Mouse (Mus musculus) T-helper 2 cell (primary cell): Measurements from ENCODE around the gene Trim39.
"Not testable (repeated sequence)": the region's sequence is repeated elsewhere in the genome, so short reads cannot be mapped to it uniquely, and the experiment has no call there.

Experiments
- in situ Hi-C: fragments of 300-600 bp; cut with MboI, MseI; formaldehyde crosslinking; loops from one replicate; pipeline ENCODE4 v1.15.1; 2025; ENCODE audit warnings: high pct_unique_total_duplicates

The Trim39 gene

DNA sequence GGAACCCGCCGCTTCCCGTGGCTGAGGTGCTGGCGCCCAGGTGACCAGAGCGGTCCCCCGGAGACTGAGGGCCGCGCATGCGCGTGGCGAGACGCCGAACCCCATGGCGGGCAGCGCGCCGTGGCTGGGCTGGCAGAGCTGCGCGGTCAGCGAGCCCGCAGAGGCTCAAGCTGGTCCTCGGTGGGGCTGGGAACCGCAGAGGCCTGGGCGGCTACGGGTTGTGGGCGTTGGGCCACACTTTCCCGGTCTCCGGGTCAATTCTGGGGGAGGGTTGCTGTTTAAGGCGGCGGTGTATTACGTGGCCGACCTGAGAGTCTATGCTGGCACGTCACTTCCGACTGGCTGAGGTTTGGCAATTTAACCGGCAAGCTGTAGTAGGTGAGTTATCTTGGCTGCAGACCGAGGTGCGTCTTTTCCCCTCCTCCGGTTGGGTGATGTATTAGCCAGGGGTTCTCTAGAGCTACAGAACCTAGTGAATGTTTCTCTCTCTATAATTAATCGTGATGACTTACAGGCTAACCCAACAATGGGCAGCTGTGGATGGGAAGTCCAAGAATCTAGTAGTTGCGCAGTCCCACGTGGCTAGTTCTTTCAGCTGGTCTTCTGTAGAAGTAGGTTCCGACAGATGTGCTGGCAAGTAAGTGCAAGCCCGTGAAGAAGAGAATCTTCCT is at the start of gene Trim39:
TSS of gene Trim39 (minus strand) at position 662 of the 671 bp plus-strand sequence.
- in situ Hi-C loops = no loop called here

DNA sequence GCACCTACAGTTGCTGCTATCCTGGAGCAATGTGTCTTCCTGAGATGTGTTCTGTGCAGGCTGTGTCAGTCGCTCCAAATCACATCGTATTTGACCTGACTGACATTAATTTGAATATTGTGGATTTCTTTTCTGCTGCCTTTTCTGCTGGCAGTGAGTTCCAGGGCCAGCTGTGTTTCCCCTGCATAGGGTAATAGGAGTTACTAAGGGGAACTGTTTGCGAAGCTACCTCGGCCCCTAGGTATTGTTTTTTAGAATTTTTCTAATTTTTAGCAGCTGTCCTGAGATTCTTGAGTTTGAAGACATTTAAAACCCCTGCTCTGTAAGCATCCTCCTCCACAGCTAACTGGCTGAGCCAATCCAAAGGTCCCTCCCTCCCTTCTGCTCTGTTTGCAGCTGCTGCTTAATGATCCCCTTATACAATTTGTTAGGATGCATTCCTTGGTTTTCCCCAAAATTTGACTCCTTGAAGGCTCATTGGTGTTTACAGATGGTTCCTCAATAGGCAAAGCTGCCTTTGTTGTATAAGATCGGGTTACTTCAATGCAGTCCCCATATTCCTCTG is 43.7 kb upstream of the Trim39 start:
- in situ Hi-C loops = no loop called here

DNA sequence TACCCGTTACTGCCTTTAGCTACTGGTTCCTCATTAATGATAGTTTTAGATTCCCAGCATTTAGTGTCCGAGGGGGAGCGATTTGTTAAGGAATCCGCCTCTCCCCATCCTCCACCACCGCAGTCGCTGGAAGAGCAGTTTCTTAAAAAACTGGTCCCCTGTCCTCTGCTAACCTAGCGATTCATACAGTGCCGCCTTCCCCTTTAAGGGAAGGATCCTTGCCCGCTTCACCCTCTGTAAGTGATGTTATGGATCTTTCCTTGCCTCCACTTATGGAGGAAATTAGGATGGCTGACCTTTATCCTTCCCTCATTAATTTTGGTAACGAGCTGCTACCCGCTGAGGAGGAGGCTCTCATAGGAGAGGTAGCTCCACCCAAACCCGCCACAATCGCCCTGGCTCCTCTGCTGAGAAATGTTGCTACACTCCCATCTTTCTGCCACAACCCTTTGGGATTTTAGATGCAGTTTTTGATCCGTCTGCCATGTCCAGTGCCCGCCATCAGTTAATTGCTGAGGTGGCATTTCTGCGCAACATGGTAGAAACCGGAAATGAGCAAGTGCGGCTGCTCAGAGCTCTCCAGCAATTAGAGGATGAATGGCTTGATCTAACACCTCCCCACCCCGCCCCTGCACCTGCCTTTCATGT is 43.1 kb upstream of the Trim39 start:
- in situ Hi-C loops = no loop called here

DNA sequence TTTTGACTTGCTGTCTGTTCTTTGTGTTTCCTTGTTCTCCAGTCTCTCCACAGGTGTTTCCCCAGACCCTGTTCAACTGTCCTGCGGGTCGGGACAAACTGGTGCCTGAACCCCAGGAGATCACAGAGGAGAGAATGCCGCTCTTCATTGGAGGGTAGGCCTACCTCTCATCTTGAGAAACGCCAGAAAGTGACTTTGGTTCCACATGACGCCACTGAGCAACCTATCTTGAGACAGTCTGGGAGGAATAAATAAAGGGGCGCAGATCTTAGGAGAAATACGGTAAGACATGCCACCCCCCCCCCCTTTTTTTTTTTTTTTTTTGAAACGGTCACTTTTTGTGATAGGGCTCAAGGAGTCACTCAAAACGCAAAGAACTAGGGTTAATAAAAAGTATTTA is 42.5 kb upstream of the Trim39 start:
- in situ Hi-C loops = loop anchor here (5.0 kb wide), 1 partner anchor 103 kb away; no protein-coding TSS in a partner anchor

DNA sequence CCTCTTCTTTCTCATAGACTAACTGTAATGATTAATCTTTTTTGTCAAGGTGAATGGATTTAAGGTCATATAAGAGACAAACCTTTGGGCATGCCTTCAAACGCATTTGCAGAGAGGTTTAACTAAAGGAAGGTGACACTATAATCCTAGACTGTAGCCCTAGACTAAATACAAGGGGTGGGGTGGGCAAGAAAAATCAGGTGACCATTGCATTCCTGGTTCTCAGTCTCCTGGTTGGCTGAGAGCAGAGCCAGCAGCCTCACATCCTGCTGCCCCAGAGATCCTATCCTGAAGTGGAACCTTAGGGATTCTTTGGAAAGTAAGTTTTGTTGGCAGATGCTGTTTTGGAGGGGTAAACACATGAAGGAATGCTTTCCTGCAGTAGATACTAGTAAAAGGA is 37.2 kb upstream of the Trim39 start:
- in situ Hi-C loops = no loop called here

DNA sequence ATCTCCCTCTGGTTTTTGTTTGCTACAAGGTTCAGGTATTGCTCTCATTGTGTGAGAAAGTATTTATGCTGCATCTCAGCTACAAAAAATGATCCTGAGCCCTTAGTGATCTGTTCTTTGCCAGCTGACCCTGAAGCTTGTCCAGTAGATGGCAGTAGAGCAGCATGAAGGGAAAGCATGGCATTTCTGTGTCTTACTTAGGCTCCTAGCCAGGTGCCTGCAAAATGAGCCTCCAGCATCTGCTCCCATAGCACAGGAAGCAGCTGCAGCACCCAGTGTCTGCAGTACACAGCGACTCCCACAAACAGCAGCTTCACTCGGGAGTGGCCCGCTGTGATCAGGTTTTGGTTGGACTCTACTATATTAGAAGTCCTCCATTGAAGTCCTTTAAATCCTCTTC is 36.8 kb upstream of the Trim39 start:
- in situ Hi-C loops = not testable (repeated sequence)

DNA sequence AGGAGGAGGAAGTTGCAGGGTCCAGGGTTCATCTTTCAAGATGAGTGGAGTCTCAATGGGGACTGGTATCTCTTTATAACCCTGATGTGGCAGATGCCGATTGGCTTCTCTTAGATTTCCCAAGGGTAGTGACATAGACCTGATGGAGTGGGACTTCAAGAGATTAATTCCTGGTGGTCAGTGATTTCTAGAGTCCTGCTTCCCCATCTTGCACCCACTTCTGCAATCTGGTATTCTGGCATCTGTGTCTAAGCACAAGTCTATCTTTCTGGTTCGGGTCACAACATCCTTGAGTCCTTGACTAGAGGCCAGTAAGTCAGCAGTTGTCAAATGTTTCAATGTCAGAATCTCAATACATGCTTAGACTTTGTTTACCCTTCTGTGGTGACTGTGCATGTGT is 14.3 kb upstream of the Trim39 start, which contains the start of gene H2-M10.2:
TSS of gene H2-M10.2 (minus strand) at position 101 of the 400 bp plus-strand sequence.
- in situ Hi-C loops = no loop called here

DNA sequence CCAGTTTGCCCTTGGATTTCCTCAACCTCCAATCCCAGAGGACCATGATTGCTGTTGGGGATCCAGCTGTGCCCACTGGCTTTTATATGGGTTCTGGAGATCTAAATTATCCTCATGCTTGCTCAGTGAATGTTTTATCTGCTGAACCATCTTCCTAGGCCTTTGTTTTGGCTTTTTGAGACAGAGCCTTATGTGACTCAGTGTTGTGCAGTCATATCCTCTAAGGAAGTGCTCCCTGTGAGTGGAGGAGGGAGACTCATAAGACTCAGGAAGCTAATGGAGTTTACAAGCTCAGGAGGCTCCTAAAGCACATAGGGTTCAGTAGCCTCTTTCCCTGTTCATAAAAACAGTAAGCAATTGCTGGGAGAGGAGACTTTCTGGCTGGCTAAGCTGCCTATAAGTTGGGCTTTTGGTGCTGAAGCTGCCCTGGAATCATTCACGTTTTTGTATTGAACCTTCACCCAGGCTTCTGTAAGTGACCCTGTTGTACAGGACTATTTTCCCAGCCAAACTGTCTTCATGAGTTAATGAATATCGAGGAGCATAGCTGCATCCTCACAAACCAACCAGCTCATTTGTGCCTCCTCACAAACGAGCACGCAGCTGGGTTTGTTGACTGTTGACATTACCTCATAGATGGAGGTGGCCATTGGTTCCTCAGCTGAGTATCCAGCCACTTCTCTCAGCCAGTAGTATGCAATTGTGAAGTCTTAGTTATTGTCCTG is 9.6 kb upstream of the Trim39 start:
- in situ Hi-C loops = no loop called here

DNA sequence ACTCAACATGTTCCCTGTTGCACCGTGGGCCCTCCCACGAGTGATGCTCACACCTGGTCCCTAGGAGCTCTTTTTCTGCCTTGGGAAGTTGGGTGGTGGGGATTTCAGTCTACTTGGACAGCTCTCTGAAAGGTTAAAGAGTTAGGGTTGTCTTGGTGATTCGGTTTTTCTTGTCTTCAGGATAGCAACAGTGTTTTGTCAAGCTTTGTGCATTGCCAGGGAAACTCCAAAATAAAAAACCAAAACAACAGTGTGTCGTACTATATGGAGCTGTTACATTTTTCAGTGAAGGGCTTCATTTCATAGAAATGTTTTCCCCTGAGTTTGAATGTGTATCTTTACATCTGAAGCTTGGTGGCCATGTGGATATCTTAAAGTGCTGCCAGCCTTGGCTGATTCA is 2.7 kb upstream of the Trim39 start:
- in situ Hi-C loops = no loop called here

DNA sequence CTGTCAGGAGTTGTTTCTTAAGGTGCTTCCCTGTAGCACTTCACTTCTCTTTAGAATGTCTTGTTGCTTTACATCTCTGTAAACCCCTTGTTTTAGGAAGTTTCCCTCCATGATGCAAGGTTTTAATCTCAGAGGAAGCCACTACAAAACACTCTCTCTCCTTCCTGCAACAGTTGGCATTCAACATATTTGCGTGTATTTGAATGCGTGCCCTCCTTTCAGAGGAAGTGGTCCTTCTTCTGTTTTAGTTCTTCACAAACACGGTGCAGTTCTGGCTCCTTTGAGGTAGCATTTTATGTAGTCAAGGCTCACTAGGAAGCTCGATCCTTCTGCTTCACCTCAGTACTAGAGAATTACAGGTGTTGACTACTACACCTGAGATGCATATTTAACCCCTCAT is 1.7 kb upstream of the Trim39 start:
- in situ Hi-C loops = no loop called here

DNA sequence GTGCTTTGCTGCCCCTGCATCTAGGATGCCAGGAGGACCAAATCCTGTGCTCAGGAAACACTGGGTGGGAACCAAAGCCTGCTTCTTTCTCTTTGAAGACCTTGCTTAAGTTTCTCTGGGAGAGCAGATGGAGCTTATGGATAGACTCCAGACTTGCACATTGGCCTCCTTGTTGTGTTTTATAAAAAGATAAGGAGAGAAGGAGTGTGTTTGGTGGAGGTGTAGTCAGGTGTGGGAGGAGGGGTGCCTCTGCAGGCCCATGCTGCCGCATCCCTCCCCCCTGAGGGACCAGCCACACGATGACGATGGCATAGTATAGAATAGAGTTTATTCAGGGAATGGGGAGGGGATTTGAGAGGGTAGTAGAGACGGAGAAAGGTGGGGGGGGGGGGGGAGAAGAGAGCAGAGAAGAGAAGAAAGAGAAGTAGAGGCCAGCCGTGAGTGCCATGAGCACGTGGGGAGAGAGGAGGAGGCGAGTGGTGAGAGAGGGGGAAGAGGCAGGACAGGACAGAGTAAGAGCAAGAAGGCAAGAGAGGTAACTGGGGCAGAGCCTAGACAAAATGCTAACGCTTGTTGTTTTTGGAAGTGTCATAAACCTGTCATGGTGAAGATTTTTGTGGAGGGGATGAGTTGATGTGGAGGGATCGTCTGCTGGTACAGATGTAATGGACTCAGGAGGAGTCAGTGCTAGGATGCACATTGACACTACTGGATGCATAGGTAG is 758 bp upstream of the Trim39 start:
- in situ Hi-C loops = no loop called here

DNA sequence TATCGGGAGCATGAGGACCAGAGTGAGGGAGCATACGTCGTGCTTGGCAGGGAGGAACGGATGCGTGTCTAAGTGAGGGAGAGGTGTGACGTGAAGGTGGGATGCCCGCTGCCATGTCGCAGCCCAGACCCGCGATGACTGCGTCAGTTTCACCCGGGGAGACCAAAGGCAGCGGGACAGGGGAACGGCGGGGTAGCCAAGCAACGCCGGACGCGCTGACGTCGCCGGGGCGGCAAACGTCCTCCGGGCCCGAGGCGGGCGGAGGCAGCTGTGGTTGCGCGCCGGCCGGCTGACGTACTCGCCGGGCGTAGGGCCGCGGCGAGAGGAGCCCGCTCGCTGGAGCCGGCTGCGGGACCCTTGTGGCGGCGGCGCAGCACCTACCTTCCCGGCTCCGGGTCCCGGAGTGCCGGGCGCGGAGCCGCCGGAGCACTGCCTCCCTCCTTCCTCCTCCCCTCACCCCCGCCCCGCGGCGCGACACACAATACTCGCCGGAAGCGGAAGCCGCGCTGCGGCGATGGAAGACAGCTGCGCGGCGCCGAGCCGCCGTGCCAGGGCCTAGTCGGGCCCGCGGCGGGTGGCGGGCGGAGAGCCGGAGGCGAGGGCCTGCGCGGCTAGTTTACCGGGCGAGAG is 976 bp downstream of the Trim39 start:
- in situ Hi-C loops = no loop called here

DNA sequence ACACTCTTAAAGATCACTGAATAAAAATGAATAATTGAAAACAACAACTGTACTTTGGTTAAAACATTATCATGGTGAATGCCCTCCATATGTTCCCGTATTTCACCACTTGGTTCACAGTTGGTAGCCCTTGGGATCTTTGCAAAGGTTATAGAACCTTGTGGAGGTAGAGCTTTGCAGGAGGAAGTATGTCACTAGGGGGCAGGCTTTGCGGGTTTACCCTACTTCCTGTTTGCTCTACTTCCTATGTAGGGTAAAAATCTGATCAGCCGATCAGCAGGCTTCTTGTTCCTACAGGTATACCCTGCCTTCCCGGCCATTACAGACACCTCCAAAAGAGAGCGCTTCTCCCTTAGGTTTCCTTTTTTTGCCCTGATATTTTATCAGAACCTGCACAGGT is 6.2 kb downstream of the Trim39 start:
- in situ Hi-C loops = loop anchor here (10.0 kb wide), 1 partner anchor 61 kb away; no protein-coding TSS in a partner anchor

DNA sequence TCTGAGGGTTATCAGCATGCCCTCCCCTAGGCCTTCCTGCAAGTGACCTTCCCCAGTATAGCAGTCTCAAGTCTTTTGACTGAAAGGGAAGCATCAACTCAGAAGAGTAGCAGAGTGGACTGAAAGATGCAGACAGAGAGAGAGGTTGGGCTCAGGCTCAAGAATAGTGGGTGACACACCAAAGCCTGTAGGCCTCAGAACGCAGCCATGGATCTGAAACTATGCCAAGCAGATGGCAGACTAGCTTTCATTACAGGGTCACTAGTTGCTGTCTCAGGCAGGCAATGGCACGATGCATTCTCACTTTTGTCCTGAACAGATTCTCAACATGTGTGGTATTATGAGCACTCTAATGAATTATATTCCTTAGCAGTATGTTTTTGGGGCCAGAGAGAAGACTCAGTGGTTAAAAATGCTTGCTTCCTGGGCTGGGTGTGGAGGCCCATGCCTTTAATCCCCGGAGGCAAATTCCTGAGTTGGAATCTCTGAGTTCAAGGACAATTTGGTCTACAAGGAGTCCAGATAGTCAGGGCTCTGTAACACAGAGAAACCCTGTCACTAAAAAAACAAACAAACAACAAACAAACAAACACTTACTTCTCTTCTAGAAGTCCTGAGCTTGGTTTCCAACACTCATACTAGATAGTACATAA is 7.6 kb downstream of the Trim39 start:
- in situ Hi-C loops = loop anchor here (10.0 kb wide), 1 partner anchor 60 kb away; no protein-coding TSS in a partner anchor

DNA sequence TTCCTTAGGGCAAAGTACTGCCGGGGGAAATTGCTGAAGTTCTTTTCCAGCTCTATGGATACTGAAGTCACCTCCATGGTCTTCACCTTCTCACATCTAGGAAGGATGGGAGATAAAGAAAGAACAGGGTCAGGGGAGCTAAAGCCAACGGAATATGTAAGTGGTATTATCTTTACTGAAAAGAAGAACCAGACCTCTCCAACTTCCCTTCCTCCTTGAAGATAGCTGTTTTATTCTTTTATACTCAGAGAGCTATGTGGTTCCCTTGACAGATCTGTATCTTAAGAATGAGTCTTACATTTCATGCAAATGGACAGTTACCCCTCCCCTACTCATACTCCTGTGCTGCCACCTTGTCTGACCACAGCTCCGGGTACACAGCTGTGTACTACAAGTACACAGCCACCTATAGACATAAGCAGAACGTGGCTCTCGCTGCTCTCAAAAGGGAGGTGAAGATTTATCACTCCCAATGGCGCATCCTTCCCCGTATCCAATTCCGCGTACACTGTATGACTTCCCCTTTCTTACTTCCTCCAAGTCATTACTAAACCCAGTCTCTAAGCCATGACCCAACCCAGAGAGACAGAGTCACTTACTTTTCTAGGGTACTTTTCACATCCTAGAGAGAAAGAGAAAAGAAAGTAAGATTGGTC is 10.4 kb downstream of the Trim39 start:
- in situ Hi-C loops = loop anchor here (10.0 kb wide), 1 partner anchor 57 kb away; no protein-coding TSS in a partner anchor

DNA sequence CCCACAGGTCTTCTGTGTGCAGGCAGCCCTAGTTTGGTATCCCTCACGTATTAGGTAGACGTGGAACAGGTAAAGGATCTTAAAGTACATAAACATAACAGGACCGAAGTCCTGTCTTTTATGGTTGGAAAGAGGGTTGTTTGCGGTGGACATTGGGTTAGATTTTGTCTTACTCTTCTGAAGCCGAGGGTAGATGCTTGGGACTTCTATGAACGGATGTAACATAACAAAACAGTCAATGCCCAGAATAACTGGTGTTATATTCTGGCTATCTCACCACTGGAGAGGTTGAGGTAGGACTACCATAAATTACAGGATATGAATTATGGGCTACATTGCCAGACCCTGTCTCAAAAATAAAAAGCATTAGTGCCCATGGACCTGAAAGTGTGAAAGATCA is 14.1 kb downstream of the Trim39 start, which contains the start of gene Rpp21:
TSS of gene Rpp21 (minus strand) at position 101 of the 400 bp plus-strand sequence.
- in situ Hi-C loops = no loop called here

DNA sequence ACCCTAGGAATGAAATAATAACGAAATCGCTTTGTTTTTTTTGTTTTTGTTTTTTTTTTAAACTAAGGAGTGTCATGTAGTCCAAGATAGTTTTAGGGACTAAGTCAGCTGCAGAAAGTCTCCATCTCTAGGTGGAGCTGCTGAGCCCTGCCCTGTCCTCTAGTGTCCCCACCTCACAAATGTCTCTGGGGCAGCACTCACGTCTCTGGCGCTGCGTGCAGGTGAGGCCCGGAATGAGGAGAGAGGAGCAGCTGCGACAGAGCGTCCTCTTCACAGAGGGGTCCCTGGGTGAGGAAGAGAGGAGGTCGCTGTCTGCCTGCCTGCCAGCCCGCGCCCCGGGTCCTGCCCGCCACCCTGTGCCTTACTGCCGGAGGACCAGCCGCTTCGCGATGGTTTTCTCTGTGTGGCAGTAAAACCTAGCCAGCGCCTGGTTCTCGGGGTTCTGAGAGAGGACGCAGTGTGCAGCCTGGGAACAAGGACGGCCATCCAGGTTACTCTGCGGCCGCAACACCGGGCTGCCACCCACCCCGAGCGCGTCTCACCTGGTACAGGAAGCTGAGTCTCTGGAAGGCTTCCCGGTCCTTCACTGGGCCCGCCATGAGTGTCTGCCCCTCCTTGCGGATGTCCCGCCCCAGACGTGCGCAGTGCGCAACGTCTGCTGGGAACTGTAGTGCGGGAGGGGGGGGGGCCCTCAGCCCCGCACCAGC is 14.7 kb downstream of the Trim39 start:
- in situ Hi-C loops = no loop called here

DNA sequence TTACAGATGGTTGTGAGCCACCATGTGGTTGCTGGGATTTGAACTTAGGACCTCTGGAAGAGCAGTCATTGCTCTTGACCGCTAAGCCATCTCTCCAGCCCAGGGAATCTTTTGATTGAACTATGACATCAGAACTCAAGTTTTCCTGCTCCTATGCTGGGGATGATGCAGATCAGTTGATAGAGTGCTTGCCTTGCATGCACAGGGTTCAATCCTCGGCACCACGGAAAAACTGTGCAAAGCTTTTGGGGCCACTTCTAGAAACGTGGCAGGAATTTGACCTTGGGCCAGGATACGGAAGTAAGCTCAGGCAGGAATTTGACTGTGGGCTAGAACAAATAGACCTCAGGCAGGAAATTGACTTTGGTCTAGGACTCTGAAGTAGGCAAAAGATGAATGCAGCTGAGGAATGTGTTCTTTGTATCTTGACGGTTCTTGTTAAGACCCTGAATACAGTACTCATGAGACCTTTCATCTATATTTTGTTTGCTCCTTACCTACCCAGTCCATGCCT is 18.9 kb downstream of the Trim39 start:
- in situ Hi-C loops = no loop called here
